Mouse (Mus musculus): Measurements from ENCODE around the gene Gm36210. TPM values are rescaled to one million over a fixed set of nuclear protein-coding genes. Genes with fewer than 3 reads are reported as not detected.

Gm36210 gene
- total and polyA plus RNA-seq, 2 experiments from 2014 or later: 0.08 to 0.88 TPM

DNA sequence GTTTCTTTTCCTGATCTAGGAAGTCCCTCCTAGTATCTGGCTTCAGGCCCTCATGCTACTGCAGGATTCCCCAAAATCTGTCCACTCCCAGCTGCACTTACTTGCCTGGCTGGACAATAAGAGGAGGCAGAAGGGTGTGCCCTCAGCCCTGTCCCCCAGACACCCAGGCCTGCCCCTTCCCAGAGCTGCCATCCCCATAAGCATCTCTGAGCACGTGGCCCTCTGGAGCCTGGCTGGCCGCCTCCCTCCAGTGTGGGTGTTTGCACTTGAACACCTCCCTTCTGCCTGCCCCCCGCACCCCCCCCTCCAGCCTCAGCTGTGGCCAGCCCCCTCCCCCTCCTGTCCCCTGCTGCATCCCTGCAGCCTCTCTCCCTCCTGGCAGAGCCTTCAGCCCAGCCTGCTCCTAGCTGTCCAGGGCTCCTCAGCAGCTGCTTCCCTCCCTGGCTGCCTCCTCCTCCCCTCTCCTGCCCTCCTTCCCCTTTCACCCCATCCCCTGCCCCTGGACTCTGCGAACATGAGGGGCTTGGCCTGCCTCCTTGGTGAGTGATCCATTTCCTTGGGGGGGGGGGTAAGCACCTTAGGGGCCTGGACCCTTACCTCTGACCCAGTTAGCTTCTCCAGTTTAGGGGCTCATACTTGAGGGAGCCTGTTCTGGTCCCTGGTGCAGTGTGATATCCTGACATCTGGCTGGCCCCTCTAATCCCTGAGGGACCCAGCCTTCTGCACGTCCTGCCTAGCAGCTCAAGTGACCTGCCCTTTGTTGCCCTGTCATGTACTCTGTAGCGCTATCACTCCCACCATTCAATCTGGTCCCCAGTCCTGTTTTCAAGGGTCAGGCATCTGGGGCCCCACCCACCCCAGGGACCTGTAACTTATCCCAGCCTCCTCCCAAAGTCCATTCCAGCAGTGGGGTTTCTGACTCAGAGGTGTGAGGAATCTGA, 19.4 kb upstream of the Gm36210 start, which contains the start of gene Ssc5d:
Gene Ssc5d, plus strand, starts transcription at position 345 of the 941 bp plus-strand sequence.
- H3K27me3 ChIP-seq (ENCODE audit: control insufficient read depth, insufficient read depth, low read length): no peaks in the 10 kb centered on the region
- TF ChIP-seq EP300 (IDR thresholded peaks at IDR 0.05; ENCODE audit: low read depth): no peak
- TF ChIP-seq CTCF (IDR thresholded peaks at IDR 0.05; ENCODE audit: low read depth): no peak
- peak; percentile 36 for ATAC-seq (ENCODE audit: insufficient read depth, low read depth)
- no peak within 1 kb of the TSS for H3K9ac ChIP-seq (replicated peaks; ENCODE audit: low read depth, low read length)
- H3K4me1 ChIP-seq (ENCODE audit: control insufficient read depth, insufficient read depth): peaks cover 22% of the 10 kb centered on the region
- 15% methylated on average over 6 of the region's 6 CpGs for WGBS
- DNase-seq (ENCODE audit: low spot score): no peak
- peaks cover under 1% of the 10 kb centered on the region; the same call in 1 of the 2 replicates for H3K36me3 ChIP-seq (replicated peaks; ENCODE audit: control insufficient read depth, insufficient read depth, low read length)
- H3K27ac ChIP-seq (ENCODE audit: low read depth): peak within 1 kb of the TSS; percentile 72
- no peak within 1 kb of the TSS; the same call in 1 of the 2 replicates for H3K4me2 ChIP-seq (ENCODE audit: low read depth, low read length)
- H3K4me3 ChIP-seq (ENCODE audit: low read depth, low read length): no peak within 1 kb of the TSS
- no peaks in the 10 kb centered on the region for H3K9me3 ChIP-seq (replicated peaks; ENCODE audit: control insufficient read depth, low read length)

DNA sequence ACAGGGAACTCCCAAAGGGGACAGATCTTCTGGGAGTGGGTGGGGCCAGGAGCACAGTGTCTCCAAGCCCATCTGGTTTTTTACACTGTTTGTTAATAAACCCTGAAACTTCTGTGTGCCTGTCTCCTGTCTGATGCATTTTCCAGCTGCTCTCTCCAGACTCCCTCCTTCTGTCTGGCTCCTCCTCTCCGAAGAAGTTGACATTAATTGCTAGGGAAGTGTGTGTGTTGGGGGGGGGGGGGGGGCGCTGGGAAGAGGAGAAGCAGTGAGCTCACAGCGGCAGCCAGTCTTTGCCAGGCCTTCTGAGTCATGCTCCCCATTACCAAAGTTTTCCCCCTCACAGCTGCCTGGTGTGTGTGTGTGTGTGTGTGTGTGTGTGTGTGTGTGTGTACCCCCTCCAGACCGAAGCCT, 18.6 kb upstream of the Gm36210 start:
- peak; percentile 58 for DNase-seq (ENCODE audit: low spot score)
- peak; percentile 34 for ATAC-seq (ENCODE audit: insufficient read depth, low read depth)
- H3K4me3 ChIP-seq (ENCODE audit: low read depth, low read length): no peak overlapping the region
- H3K9me3 ChIP-seq (replicated peaks; ENCODE audit: control insufficient read depth, low read length): no peaks in the 10 kb centered on the region
- peak overlapping the region; percentile 72 for H3K27ac ChIP-seq (ENCODE audit: low read depth)
- no peak overlapping the region for H3K9ac ChIP-seq (replicated peaks; ENCODE audit: low read depth, low read length)
- H3K36me3 ChIP-seq (replicated peaks; ENCODE audit: control insufficient read depth, insufficient read depth, low read length): peaks cover 8% of the 10 kb centered on the region
- no peaks in the 10 kb centered on the region for H3K27me3 ChIP-seq (ENCODE audit: control insufficient read depth, insufficient read depth, low read length)
- WGBS: 21% methylated on average over 3 of the region's 4 CpGs
- no peak for TF ChIP-seq CTCF (IDR thresholded peaks at IDR 0.05; ENCODE audit: low read depth)
- TF ChIP-seq EP300 (IDR thresholded peaks at IDR 0.05; ENCODE audit: low read depth): no peak
- peaks cover 22% of the 10 kb centered on the region for H3K4me1 ChIP-seq (ENCODE audit: control insufficient read depth, insufficient read depth)
- no peak overlapping the region; the same call in 1 of the 2 replicates for H3K4me2 ChIP-seq (ENCODE audit: low read depth, low read length)

DNA sequence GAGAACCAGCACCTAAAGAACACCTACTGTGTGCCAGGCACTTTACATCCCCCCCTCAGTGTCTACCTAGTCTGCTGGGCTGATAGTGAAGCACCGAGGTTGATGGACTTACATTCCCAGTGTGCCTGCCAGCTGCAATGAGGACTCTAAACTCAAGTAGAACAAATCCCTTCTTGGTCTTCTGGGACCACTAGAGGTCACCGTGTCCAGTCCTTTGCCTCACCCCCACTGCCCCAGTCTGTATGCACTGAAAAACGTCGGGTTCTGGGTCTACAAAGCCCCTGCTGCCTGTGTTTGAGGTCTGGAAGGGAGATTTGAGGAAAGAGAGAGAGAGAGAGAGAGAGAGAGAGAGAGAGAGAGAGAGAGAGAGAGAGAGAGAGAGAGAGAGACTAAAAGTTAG, 18.2 kb upstream of the Gm36210 start:
- Histone ChIP-seq H3K36me3 (replicated peaks; ENCODE audit: control insufficient read depth, insufficient read depth, low read length) (peaks cover 12% of the 10 kb centered on the region), H3K9me3 (replicated peaks; ENCODE audit: control insufficient read depth, low read length) (no peaks in the 10 kb centered on the region), H3K4me1 (ENCODE audit: control insufficient read depth, insufficient read depth) (peaks cover 22% of the 10 kb centered on the region), H3K27me3 (ENCODE audit: control insufficient read depth, insufficient read depth, low read length) (no peaks in the 10 kb centered on the region), H3K9ac (replicated peaks; ENCODE audit: low read depth, low read length) (no peak overlapping the region), H3K4me2 (ENCODE audit: low read depth, low read length) (peak overlapping the region; percentile 71), H3K27ac (ENCODE audit: low read depth) (peak overlapping the region; percentile 59), H3K4me3 (ENCODE audit: low read depth, low read length) (0 out of 2 replicates have a peak overlapping the region, but pooled peaks have one; percentile 13)
- 2% methylated on average over 4 of the region's 4 CpGs for WGBS
- TF ChIP-seq CTCF (IDR thresholded peaks at IDR 0.05; ENCODE audit: low read depth) (no peak), EP300 (IDR thresholded peaks at IDR 0.05; ENCODE audit: low read depth) (no peak)
- DNase-seq (ENCODE audit: low spot score): no peak
- ATAC-seq (ENCODE audit: insufficient read depth, low read depth): no peak

DNA sequence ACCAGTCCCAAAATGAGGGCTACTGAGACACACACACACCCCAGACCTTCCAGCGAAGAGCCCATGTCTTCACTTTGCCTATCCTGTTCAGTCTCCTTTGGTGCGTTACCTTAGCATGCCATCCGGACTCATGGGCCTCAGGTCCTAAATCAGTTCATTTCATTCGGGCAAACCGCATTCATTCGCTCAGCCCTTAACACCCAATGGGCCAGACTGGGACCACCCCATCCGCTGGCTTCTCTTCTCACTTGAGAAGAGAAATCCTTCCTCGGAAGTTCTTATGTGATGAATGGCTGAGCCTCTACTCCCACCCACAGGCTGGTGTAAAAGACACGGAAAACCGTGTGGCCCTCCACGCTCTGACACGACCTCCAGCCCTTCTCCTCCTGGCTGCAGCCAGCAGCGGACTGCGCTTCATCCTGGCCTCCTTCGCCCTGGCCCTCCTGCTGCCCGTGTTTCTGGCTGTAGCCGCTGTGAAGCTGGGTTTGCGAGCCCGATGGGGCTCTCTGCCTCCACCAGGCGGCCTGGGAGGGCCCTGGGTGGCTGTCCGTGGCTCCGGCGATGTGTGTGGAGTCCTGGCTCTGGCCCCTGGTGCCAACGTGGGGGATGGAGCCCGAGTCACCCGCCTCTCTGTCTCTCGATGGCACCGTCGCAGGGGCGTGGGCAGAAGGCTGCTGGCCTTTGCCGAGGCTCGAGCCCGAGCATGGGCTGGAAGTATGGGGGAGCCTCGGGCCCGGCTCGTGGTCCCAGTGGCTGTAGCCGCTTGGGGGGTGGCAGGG, 17.5 kb upstream of the Gm36210 start:
- peaks cover 22% of the 10 kb centered on the region for H3K4me1 ChIP-seq (ENCODE audit: control insufficient read depth, insufficient read depth)
- 6% methylated on average over 37 of the region's 37 CpGs for WGBS

DNA sequence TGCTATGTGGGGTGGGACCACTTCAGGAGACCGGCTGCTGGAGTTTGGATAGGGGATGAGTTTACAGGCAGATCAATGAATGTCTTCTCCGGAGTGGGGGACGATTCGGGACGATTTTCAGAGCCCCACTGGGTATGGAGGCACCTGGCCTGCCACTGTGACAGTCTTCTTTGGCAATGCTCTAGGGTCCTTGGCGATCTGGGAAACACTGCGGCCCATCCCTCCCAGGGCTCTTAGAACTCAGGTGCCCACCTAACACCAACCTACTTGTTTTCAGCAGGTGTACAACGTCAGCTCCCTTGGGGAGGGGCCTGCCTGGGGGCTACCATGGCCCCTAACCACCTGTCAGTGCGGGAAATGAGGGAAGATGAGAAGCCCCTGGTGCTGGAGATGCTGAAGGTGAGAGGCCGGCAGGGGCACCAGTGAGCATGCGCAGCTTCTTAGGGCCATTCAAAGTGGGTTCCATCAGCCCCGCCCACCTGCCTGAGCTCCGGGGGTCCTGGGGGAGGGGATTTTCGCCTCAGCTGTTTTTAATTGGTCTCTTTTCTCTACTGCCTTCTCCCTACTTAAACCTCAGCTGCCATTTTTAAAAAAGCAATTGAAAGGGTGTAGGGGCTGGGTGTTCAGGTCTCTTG, 16.7 kb upstream of the Gm36210 start:
- DNase-seq (ENCODE audit: low spot score) (no peak), ATAC-seq (ENCODE audit: insufficient read depth, low read depth) (no peak)
- no peak for TF ChIP-seq EP300 (IDR thresholded peaks at IDR 0.05; ENCODE audit: low read depth)
- TF ChIP-seq CTCF (IDR thresholded peaks at IDR 0.05; ENCODE audit: low read depth): 0 out of 2 replicates have a peak, but pooled peaks have one; percentile 15
- Histone ChIP-seq H3K9ac (replicated peaks; ENCODE audit: low read depth, low read length) (peak overlapping the region; percentile 32; the same call in 1 of the 2 replicates), H3K27me3 (ENCODE audit: control insufficient read depth, insufficient read depth, low read length) (no peaks in the 10 kb centered on the region), H3K36me3 (replicated peaks; ENCODE audit: control insufficient read depth, insufficient read depth, low read length) (peaks cover 27% of the 10 kb centered on the region), H3K9me3 (replicated peaks; ENCODE audit: control insufficient read depth, low read length) (no peaks in the 10 kb centered on the region), H3K4me2 (ENCODE audit: low read depth, low read length) (peak overlapping the region; percentile 71), H3K27ac (ENCODE audit: low read depth) (peak overlapping the region; percentile 59; the same call in 1 of the 2 replicates), H3K4me1 (ENCODE audit: control insufficient read depth, insufficient read depth) (peaks cover 22% of the 10 kb centered on the region), H3K4me3 (ENCODE audit: low read depth, low read length) (peak overlapping the region; percentile 34)
- 4% methylated on average over 14 of the region's 14 CpGs for WGBS

More for the DNA sequence above, 17.5 kb upstream of the Gm36210 start:
- ATAC-seq (ENCODE audit: insufficient read depth, low read depth): peak; percentile 19; the same call in 1 of the 2 replicates
- Histone ChIP-seq H3K4me3 (ENCODE audit: low read depth, low read length) (peak overlapping the region; percentile 13), H3K27me3 (ENCODE audit: control insufficient read depth, insufficient read depth, low read length) (no peaks in the 10 kb centered on the region), H3K4me2 (ENCODE audit: low read depth, low read length) (peak overlapping the region; percentile 71), H3K27ac (ENCODE audit: low read depth) (peak overlapping the region; percentile 59), H3K36me3 (replicated peaks; ENCODE audit: control insufficient read depth, insufficient read depth, low read length) (peaks cover 19% of the 10 kb centered on the region), H3K9me3 (replicated peaks; ENCODE audit: control insufficient read depth, low read length) (no peaks in the 10 kb centered on the region), H3K9ac (replicated peaks; ENCODE audit: low read depth, low read length) (0 out of 2 replicates have a peak overlapping the region, but pooled peaks have one; percentile 11)
- TF ChIP-seq EP300 (IDR thresholded peaks at IDR 0.05; ENCODE audit: low read depth): no peak
- TF ChIP-seq CTCF (IDR thresholded peaks at IDR 0.05; ENCODE audit: low read depth): peak; percentile 39
- DNase-seq (ENCODE audit: low spot score): no peak
